Mouse (Mus musculus) kidney, embryonic 16.5 days (tissue): ENCODE results near the gene Ipo8. TPM values are rescaled to one million over a fixed set of nuclear protein-coding genes. Genes with fewer than 3 reads are reported as not detected.

Experiments
- ATAC-seq: fragments of 200-750 bp; cut with Nextera tagmentation; 2 replicates; pipeline ENCODE4 v1.8.0; 2017; ENCODE audit warnings: moderate TSS enrichment; ENCODE audit not compliant: low FRiP score, low TSS enrichment
- H3K27ac ChIP-seq: fragments of 300-500 bp; sonication (generic); 2 replicates; pipeline ENCODE4 v1.5.1; 2014; ENCODE audit warnings: low read length
- H3K27me3 ChIP-seq: fragments of 300-500 bp; sonication (generic); 2 replicates; pipeline ENCODE4 v1.6.1; 2014; ENCODE audit warnings: low read length, control low read depth, mixed read lengths; ENCODE audit not compliant: insufficient read depth
- H3K36me3 ChIP-seq: fragments of 300-500 bp; sonication (generic); 2 replicates; pipeline ENCODE4 v1.6.1; 2014; ENCODE audit warnings: low read length, control low read depth, mixed read lengths; ENCODE audit not compliant: insufficient read depth
- H3K4me1 ChIP-seq: fragments of 300-500 bp; sonication (generic); 2 replicates; pipeline ENCODE4 v1.6.1; 2014; ENCODE audit warnings: low read length, control low read depth, mixed read lengths; ENCODE audit not compliant: insufficient read depth
- H3K4me2 ChIP-seq: fragments of 300-500 bp; sonication (generic); replicated peaks from 2 replicates; pipeline ENCODE4 v1.6.1; 2014; ENCODE audit warnings: low read depth, low read length
- H3K4me3 ChIP-seq: fragments of 300-500 bp; sonication (generic); 2 replicates; pipeline ENCODE4 v1.5.1; 2014; ENCODE audit warnings: mild to moderate bottlenecking, low read length
- H3K9ac ChIP-seq: fragments of 300-500 bp; sonication (generic); replicated peaks from 2 replicates; pipeline ENCODE4 v1.6.1; 2014; ENCODE audit warnings: low read length
- H3K9me3 ChIP-seq: fragments of 300-500 bp; sonication (generic); 2 replicates; pipeline ENCODE4 v1.6.1; 2016; ENCODE audit warnings: low read length, control low read depth
- WGBS: fragments of 180-500 bp; shearing (Covaris S2); extraction: QIAGEN DNeasy Blood & Tissue Kit; methylation state at CpG from one replicate; pipeline ENCODE4 v1.1.7; 2014; 5-methylcytosine and 5-hydroxymethylcytosine counted together
- polyA plus RNA-seq: library from polyadenylated mRNA; unstranded; fragments of >200 nt; fragmentation: Nextera tagmentation; extraction: Ambion mirVana; gene quantifications from 2 replicates; pipeline ENCODE4 v1.2.1, GENCODE M21; 2015

The Ipo8 gene
- polyA plus RNA-seq, 1 experiment from 2014 or later = 24.8 TPM

- Histone ChIP-seq H3K9me3 (no peaks in the 10 kb centered on the region), H3K27ac (no peak overlapping the region), H3K36me3 (peaks cover 37% of the 10 kb centered on the region), H3K4me2 (no peak overlapping the region), H3K4me3 (no peak overlapping the region), H3K9ac (no peak overlapping the region), H3K27me3 (no peaks in the 10 kb centered on the region), H3K4me1 (no peaks in the 10 kb centered on the region)
- 86% methylated on average over 5 of the region's 5 CpGs for WGBS
- ATAC-seq = no peak
Observed at GRCm38 (mm10) chr6:148816751-148817150, 14.5 kb downstream of the Ipo8 start.

GRCm38 (mm10) chr6:148811117-148811516 is 20.1 kb downstream of the Ipo8 start:
- Histone ChIP-seq H3K27me3 (no peaks in the 10 kb centered on the region), H3K9me3 (no peaks in the 10 kb centered on the region), H3K27ac (no peak overlapping the region), H3K36me3 (peaks cover 37% of the 10 kb centered on the region), H3K4me2 (no peak overlapping the region), H3K9ac (no peak overlapping the region), H3K4me1 (no peaks in the 10 kb centered on the region), H3K4me3 (no peak overlapping the region)
- ATAC-seq = no peak
- 81% methylated on average over 2 of the region's 2 CpGs for WGBS

- no peak overlapping the region for H3K9ac ChIP-seq
- H3K4me2 ChIP-seq = no peak overlapping the region
- ATAC-seq = no peak
- H3K27ac ChIP-seq = no peak overlapping the region
- no peaks in the 10 kb centered on the region for H3K4me1 ChIP-seq
- H3K4me3 ChIP-seq = no peak overlapping the region
- WGBS = 80% methylated on average over 4 of the region's 4 CpGs
- H3K36me3 ChIP-seq = peaks cover 41% of the 10 kb centered on the region
- H3K9me3 ChIP-seq = no peaks in the 10 kb centered on the region
- H3K27me3 ChIP-seq = no peaks in the 10 kb centered on the region
Observed at GRCm38 (mm10) chr6:148799773-148800172, 31.5 kb downstream of the Ipo8 start.

GRCm38 (mm10) chr6:148795145-148795544 is 36.1 kb downstream of the Ipo8 start:
- Histone ChIP-seq H3K4me3 (no peak overlapping the region), H3K27me3 (no peaks in the 10 kb centered on the region), H3K9me3 (no peaks in the 10 kb centered on the region), H3K36me3 (peaks cover 32% of the 10 kb centered on the region), H3K27ac (no peak overlapping the region), H3K4me2 (no peak overlapping the region), H3K9ac (no peak overlapping the region), H3K4me1 (no peaks in the 10 kb centered on the region)
- ATAC-seq = no peak
- WGBS = 90% methylated on average over 2 of the region's 2 CpGs

- WGBS = 93% methylated on average over 9 of the region's 9 CpGs
- no peak for ATAC-seq
- H3K27ac ChIP-seq = no peak overlapping the region
Observed at GRCm38 (mm10) chr6:148789010-148789673, 42.1 kb downstream of the Ipo8 start.

GRCm38 (mm10) chr6:148786186-148786585 is 45.1 kb downstream of the Ipo8 start:
- WGBS = 88% methylated on average over 5 of the region's 5 CpGs

More at GRCm38 (mm10) chr6:148789010-148789673, 42.1 kb downstream of the Ipo8 start:
- no peak overlapping the region for H3K4me2 ChIP-seq
- H3K36me3 ChIP-seq = peaks cover 21% of the 10 kb centered on the region
- H3K9ac ChIP-seq = no peak overlapping the region
- H3K4me1 ChIP-seq = no peaks in the 10 kb centered on the region
- no peaks in the 10 kb centered on the region for H3K27me3 ChIP-seq
- no peak overlapping the region for H3K4me3 ChIP-seq
- no peaks in the 10 kb centered on the region for H3K9me3 ChIP-seq

GRCm38 (mm10) chr6:148784418-148784817 is 46.8 kb downstream of the Ipo8 start:
- Histone ChIP-seq H3K9me3 (no peaks in the 10 kb centered on the region), H3K4me3 (no peak overlapping the region), H3K27me3 (no peaks in the 10 kb centered on the region), H3K9ac (no peak overlapping the region), H3K27ac (no peak overlapping the region), H3K36me3 (peaks cover 30% of the 10 kb centered on the region), H3K4me1 (no peaks in the 10 kb centered on the region), H3K4me2 (no peak overlapping the region)
- 0 out of 2 replicates have a peak, but pooled peaks have one; percentile 31 for ATAC-seq
- WGBS = 64% methylated on average over 9 of the region's 9 CpGs

More at GRCm38 (mm10) chr6:148786186-148786585, 45.1 kb downstream of the Ipo8 start:
- no peak overlapping the region for H3K27ac ChIP-seq
- no peaks in the 10 kb centered on the region for H3K9me3 ChIP-seq
- H3K27me3 ChIP-seq = no peaks in the 10 kb centered on the region
- H3K4me2 ChIP-seq = no peak overlapping the region
- H3K36me3 ChIP-seq = peaks cover 27% of the 10 kb centered on the region
- no peak overlapping the region for H3K9ac ChIP-seq
- no peak for ATAC-seq
- H3K4me1 ChIP-seq = no peaks in the 10 kb centered on the region
- no peak overlapping the region for H3K4me3 ChIP-seq

GRCm38 (mm10) chr6:148776236-148776635 is 55.0 kb downstream of the Ipo8 start:
- 94% methylated on average over 2 of the region's 2 CpGs for WGBS
- Histone ChIP-seq H3K27me3 (no peaks in the 10 kb centered on the region), H3K9me3 (no peaks in the 10 kb centered on the region), H3K9ac (no peak overlapping the region), H3K4me3 (no peak overlapping the region), H3K27ac (no peak overlapping the region), H3K4me1 (no peaks in the 10 kb centered on the region), H3K36me3 (peaks cover 64% of the 10 kb centered on the region), H3K4me2 (no peak overlapping the region)
- no peak for ATAC-seq

GRCm38 (mm10) chr6:148771423-148771822 is 59.8 kb downstream of the Ipo8 start:
- H3K4me2 ChIP-seq = no peak overlapping the region
- H3K36me3 ChIP-seq = peaks cover 40% of the 10 kb centered on the region
- no peak for ATAC-seq
- 0 out of 2 replicates have a peak, but pooled peaks cover 3% of the 10 kb centered on the region for H3K9me3 ChIP-seq
- H3K27ac ChIP-seq = no peak overlapping the region
- 89% methylated on average over 3 of the region's 3 CpGs for WGBS
- no peak overlapping the region for H3K4me3 ChIP-seq
- H3K27me3 ChIP-seq = no peaks in the 10 kb centered on the region
- no peak overlapping the region for H3K9ac ChIP-seq
- no peaks in the 10 kb centered on the region for H3K4me1 ChIP-seq

- Histone ChIP-seq H3K9me3 (0 out of 2 replicates have a peak, but pooled peaks cover 3% of the 10 kb centered on the region), H3K4me1 (no peaks in the 10 kb centered on the region), H3K4me2 (no peak overlapping the region), H3K4me3 (no peak overlapping the region), H3K27me3 (no peaks in the 10 kb centered on the region), H3K9ac (no peak overlapping the region), H3K36me3 (peaks cover 21% of the 10 kb centered on the region), H3K27ac (no peak overlapping the region)
- ATAC-seq = no peak
- 90% methylated on average over 12 of the region's 12 CpGs for WGBS
Observed at GRCm38 (mm10) chr6:148768419-148768818, 62.8 kb downstream of the Ipo8 start.
